ENCODE assay signal across 8 mouse cellular contexts in the genomic region with DNA sequence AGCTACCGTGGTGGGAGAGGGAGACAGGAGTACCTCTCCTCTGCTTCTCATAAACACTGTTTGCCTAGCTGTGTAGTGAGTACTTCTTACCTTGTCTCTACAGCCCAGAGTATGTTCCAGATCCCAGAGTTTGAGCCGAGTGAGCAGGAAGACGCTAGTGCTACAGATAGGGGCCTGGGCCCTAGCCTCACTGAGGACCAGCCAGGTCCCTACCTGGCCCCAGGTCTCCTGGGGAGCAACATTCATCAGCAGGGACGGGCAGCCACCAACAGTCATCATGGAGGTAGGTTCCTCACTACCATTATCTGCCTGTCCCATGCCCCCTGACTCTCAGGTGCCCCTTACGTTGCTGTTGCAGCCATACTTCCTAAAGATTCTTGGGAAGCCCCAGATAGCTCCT. TPM values are rescaled to one million over a fixed set of nuclear protein-coding genes. Genes with fewer than 3 reads are reported as not detected.
A peak's percentile ranks its signal among the peaks of the same experiment; 100 is the strongest.
DNase-seq lines count a peak whose midpoint lies in the region; ATAC-seq and TF ChIP-seq lines count a peak whose summit lies in the region.

No protein-coding gene starts in this region.

- in situ Hi-C loops in ES-E14 (cut with MboI; ENCODE audit: low sequenced_read_pairs in 2 of 2, unreplicated experiment in 2 of 2), result no loop called here

- H3K4me3 ChIP-seq in heart, embryonic 15.5 days, result peak overlapping the region; percentile 87
- H3K4me3 ChIP-seq in ES-E14 (ENCODE audit: insufficient read depth in 1 of 2, low read depth in 1 of 2, low read length in 2 of 2, poor library complexity in 1 of 2, severe bottlenecking in 1 of 2), result peak overlapping the region; percentile 35 to 43
- peak overlapping the region; percentile 77 for H3K4me3 ChIP-seq in forebrain, embryonic 15.5 days
- H3K4me3 ChIP-seq in liver, postnatal 0 days (ENCODE audit: low read depth, low read length), result peak overlapping the region; percentile 81

- H3K4me2 ChIP-seq in heart, embryonic 15.5 days, result peak overlapping the region; percentile 99
- peak overlapping the region; percentile 93 for H3K4me2 ChIP-seq in forebrain, embryonic 15.5 days (replicated peaks)
- H3K4me2 ChIP-seq in liver, postnatal 0 days (ENCODE audit: low read depth, low read length), result peak overlapping the region; percentile 98

- TF ChIP-seq EP300 in liver, postnatal 0 days (IDR thresholded peaks at IDR 0.05; ENCODE audit: low read depth), result no peak

- peaks cover 28% of the 10 kb centered on the region for H3K4me1 ChIP-seq in heart, embryonic 15.5 days (replicated peaks)
- H3K4me1 ChIP-seq in ES-E14 (ENCODE audit: control insufficient read depth in 2 of 2, insufficient read depth in 2 of 2, low read length in 2 of 2, poor library complexity in 1 of 2), result peaks cover 0 to 10% of the 10 kb centered on the region in 2 experiments; a peak in 1 of 4 replicates
- peaks cover 42% of the 10 kb centered on the region for H3K4me1 ChIP-seq in forebrain, embryonic 15.5 days
- peaks cover 16% of the 10 kb centered on the region for H3K4me1 ChIP-seq in liver, postnatal 0 days (ENCODE audit: insufficient read depth)

- 0 out of 2 replicates have a peak, but pooled peaks cover 14% of the 10 kb centered on the region for H3K36me3 ChIP-seq in heart, embryonic 15.5 days
- no peaks in the 10 kb centered on the region for H3K36me3 ChIP-seq in ES-E14 (ENCODE audit: control insufficient read depth, insufficient read depth, low read length, poor library complexity, severe bottlenecking)
- H3K36me3 ChIP-seq in forebrain, embryonic 15.5 days, result peaks cover 6% of the 10 kb centered on the region; the same call in 1 of the 2 replicates
- no peaks in the 10 kb centered on the region for H3K36me3 ChIP-seq in liver, postnatal 0 days (replicated peaks; ENCODE audit: insufficient read depth, low read length)

- DNase-seq in heart, adult 9 months (ENCODE audit: low spot score in 2 of 2), result no peak
- DNase-seq in ES-E14 (ENCODE audit: low read depth, low spot score), result no peak
- DNase-seq in liver, postnatal 0 days, result no peak
- no peak for DNase-seq in ovary, postnatal 36 days (ENCODE audit: low spot score)
- DNase-seq in B cell, adult 2 months, result no peak

- H3K9me3 ChIP-seq in heart, embryonic 15.5 days (replicated peaks), result no peaks in the 10 kb centered on the region
- H3K9me3 ChIP-seq in ES-E14 (ENCODE audit: control insufficient read depth, insufficient read depth, low read depth, low read length), result no peaks in the 10 kb centered on the region
- no peaks in the 10 kb centered on the region for H3K9me3 ChIP-seq in forebrain, embryonic 15.5 days
- H3K9me3 ChIP-seq in liver, postnatal 0 days (ENCODE audit: low read length), result no peaks in the 10 kb centered on the region

- H3K27me3 ChIP-seq in heart, embryonic 15.5 days, result no peaks in the 10 kb centered on the region
- H3K27me3 ChIP-seq in forebrain, embryonic 15.5 days, result no peaks in the 10 kb centered on the region
- H3K27me3 ChIP-seq in liver, postnatal 0 days (ENCODE audit: insufficient read depth, low read length), result no peaks in the 10 kb centered on the region

- WGBS in heart, embryonic 15.5 days, result 23% methylated on average over 5 of the region's 5 CpGs
- WGBS in forebrain, embryonic 15.5 days, result 24% methylated on average over 5 of the region's 5 CpGs
- WGBS in liver, postnatal 0 days (ENCODE audit: insufficient replicate concordance), result 20% methylated on average over 5 of the region's 5 CpGs

- no peak for ATAC-seq in heart, embryonic 15.5 days (replicated peaks; ENCODE audit: insufficient number of reproducible peaks, insufficient read depth, low FRiP score, low read depth)
- no peak for ATAC-seq in forebrain, embryonic 15.5 days (replicated peaks)
- no peak for ATAC-seq in liver, postnatal 0 days
- no peak for ATAC-seq in CD4-positive, CD25-positive, alpha-beta regulatory T cell, adult 4 months

- peak overlapping the region; percentile 95 for H3K9ac ChIP-seq in heart, embryonic 15.5 days
- peak overlapping the region; percentile 25; the same call in 1 of the 2 replicates for H3K9ac ChIP-seq in ES-E14 (ENCODE audit: insufficient read depth, low read depth, low read length, poor library complexity, severe bottlenecking)
- peak overlapping the region; percentile 90 for H3K9ac ChIP-seq in forebrain, embryonic 15.5 days (replicated peaks)
- peak overlapping the region; percentile 80 for H3K9ac ChIP-seq in liver, postnatal 0 days (replicated peaks)

- H3K27ac ChIP-seq in heart, embryonic 15.5 days, result peak overlapping the region; percentile 95
- H3K27ac ChIP-seq in ES-E14 (ENCODE audit: insufficient read depth, low read depth, low read length, poor library complexity, severe bottlenecking), result no peak overlapping the region
- H3K27ac ChIP-seq in forebrain, embryonic 15.5 days (replicated peaks), result peak overlapping the region; percentile 91
- H3K27ac ChIP-seq in liver, postnatal 0 days (ENCODE audit: low read depth), result peak overlapping the region; percentile 91

- TF ChIP-seq CTCF in liver, postnatal 0 days (IDR thresholded peaks at IDR 0.05; ENCODE audit: low read depth), result no peak

TF ChIP-seq in ES-E14, 5 proteins besides CTCF, POLR2A, EP300 and RAD21:
- TF ChIP-seq CHD2 (IDR thresholded peaks at IDR 0.05; ENCODE audit: low read depth, low read length) (no peak), ZC3H11A (IDR thresholded peaks at IDR 0.05; ENCODE audit: borderline replicate concordance, low read depth, low read length) (no peak), ZNF384 (IDR thresholded peaks at IDR 0.05; ENCODE audit: low read depth, low read length) (no peak), MAFK (IDR thresholded peaks at IDR 0.05; ENCODE audit: insufficient read depth, low read depth, low read length) (no peak), HCFC1 (IDR thresholded peaks at IDR 0.05; ENCODE audit: borderline replicate concordance, insufficient read depth, low read length) (no peak)
TF ChIP-seq in ES-E14: peak in this region for 0.

RNA-seq across cellular contexts. Expression of a gene that starts 0.5 kb away (rescaled TPM):
- 20.8 and 27.7 TPM in 2 replicates for polyA plus RNA-seq in heart, embryonic 15.5 days (2015; fragmentation: Nextera tagmentation; extraction: Ambion mirVana)
- total RNA-seq in ES-E14 (2012; rRNA removed), result 23.2 and 23.7 TPM in 2 replicates
- polyA plus RNA-seq in forebrain, embryonic 15.5 days (2015; fragmentation: Nextera tagmentation; extraction: Ambion mirVana), result 48.0 and 48.2 TPM in 2 replicates
- polyA plus RNA-seq in liver, postnatal 0 days (2015; fragmentation: Nextera tagmentation; extraction: Ambion mirVana), result 8.9 and 10.2 TPM in 2 replicates
- polyA plus RNA-seq in CD4-positive, CD25-positive, alpha-beta regulatory T cell, adult 4 months (2017; shearing (Covaris generic)), result 10 to 100 TPM in 1 of 2 experiments, 1 to 10 TPM in 1; 8.4 to 11.4 TPM

RNA-seq across cellular contexts. Expression of a gene that starts 1.1 kb away (rescaled TPM):
- 55.6 and 58.1 TPM in 2 replicates for polyA plus RNA-seq in heart, embryonic 15.5 days (2015; fragmentation: Nextera tagmentation; extraction: Ambion mirVana)
- 16.3 and 22.9 TPM in 2 replicates for total RNA-seq in ES-E14 (2012; rRNA removed)
- polyA plus RNA-seq in forebrain, embryonic 15.5 days (2015; fragmentation: Nextera tagmentation; extraction: Ambion mirVana), result 83.7 and 83.8 TPM in 2 replicates
- 29.9 and 30.6 TPM in 2 replicates for polyA plus RNA-seq in liver, postnatal 0 days (2015; fragmentation: Nextera tagmentation; extraction: Ambion mirVana)
- 10 to 100 TPM; 36.8 to 49.6 TPM for polyA plus RNA-seq in CD4-positive, CD25-positive, alpha-beta regulatory T cell, adult 4 months (2017; shearing (Covaris generic))

RNA-seq across cellular contexts. Expression of a gene that starts 8.4 kb away (rescaled TPM):
- polyA plus RNA-seq in heart, embryonic 15.5 days (2015; fragmentation: Nextera tagmentation; extraction: Ambion mirVana), result 0.14 and 1.1 TPM in 2 replicates
- 2.3 and 4.4 TPM in 2 replicates for total RNA-seq in ES-E14 (2012; rRNA removed)
- 1.4 and 1.8 TPM in 2 replicates for polyA plus RNA-seq in forebrain, embryonic 15.5 days (2015; fragmentation: Nextera tagmentation; extraction: Ambion mirVana)
- 0.06 and 0.09 TPM in 2 replicates for polyA plus RNA-seq in liver, postnatal 0 days (2015; fragmentation: Nextera tagmentation; extraction: Ambion mirVana)
- polyA plus RNA-seq in CD4-positive, CD25-positive, alpha-beta regulatory T cell, adult 4 months (2017; shearing (Covaris generic)), result not detected

RNA-seq across cellular contexts. Expression of a gene that starts 17.6 kb away (rescaled TPM):
- 1.9 and 3.4 TPM in 2 replicates for polyA plus RNA-seq in heart, embryonic 15.5 days (2015; fragmentation: Nextera tagmentation; extraction: Ambion mirVana)
- 9.4 and 14.9 TPM in 2 replicates for total RNA-seq in ES-E14 (2012; rRNA removed)
- 0.85 and 0.96 TPM in 2 replicates for polyA plus RNA-seq in forebrain, embryonic 15.5 days (2015; fragmentation: Nextera tagmentation; extraction: Ambion mirVana)
- polyA plus RNA-seq in liver, postnatal 0 days (2015; fragmentation: Nextera tagmentation; extraction: Ambion mirVana), result 0.81 TPM in 2 replicates
- not detected for polyA plus RNA-seq in CD4-positive, CD25-positive, alpha-beta regulatory T cell, adult 4 months (2017; shearing (Covaris generic))

RNA-seq across cellular contexts. Expression of a gene that starts 21.2 kb away (rescaled TPM):
- 36.9 and 39.3 TPM in 2 replicates for polyA plus RNA-seq in heart, embryonic 15.5 days (2015; fragmentation: Nextera tagmentation; extraction: Ambion mirVana)
- total RNA-seq in ES-E14 (2012; rRNA removed), result 23.1 and 30.1 TPM in 2 replicates
- 20.3 and 21.2 TPM in 2 replicates for polyA plus RNA-seq in forebrain, embryonic 15.5 days (2015; fragmentation: Nextera tagmentation; extraction: Ambion mirVana)
- 7.7 and 8.2 TPM in 2 replicates for polyA plus RNA-seq in liver, postnatal 0 days (2015; fragmentation: Nextera tagmentation; extraction: Ambion mirVana)
- 1 to 10 TPM; 2.2 to 5.7 TPM for polyA plus RNA-seq in CD4-positive, CD25-positive, alpha-beta regulatory T cell, adult 4 months (2017; shearing (Covaris generic))

Comparison
In these comparisons a context has a peak if more than half of its experiments do, and no peak if none do; other contexts are left out.
1. H3K9ac ChIP-seq: peak in every context shown above with its lines; median percentile 95 in heart, embryonic 15.5 days; 90 in forebrain, embryonic 15.5 days; 80 in liver, postnatal 0 days; 25 in ES-E14.